Mouse (Mus musculus) ovary, postnatal 14 days (tissue): ENCODE data around the gene Trmt10b.
A peak's percentile ranks its signal among the peaks of the same experiment; 100 is the strongest.

ENCODE experiments used
- DNase-seq: peaks from one replicate; pipeline ENCODE4 v3.0.0; 2022; ENCODE audit warnings: low spot score

The Trmt10b gene

DNA sequence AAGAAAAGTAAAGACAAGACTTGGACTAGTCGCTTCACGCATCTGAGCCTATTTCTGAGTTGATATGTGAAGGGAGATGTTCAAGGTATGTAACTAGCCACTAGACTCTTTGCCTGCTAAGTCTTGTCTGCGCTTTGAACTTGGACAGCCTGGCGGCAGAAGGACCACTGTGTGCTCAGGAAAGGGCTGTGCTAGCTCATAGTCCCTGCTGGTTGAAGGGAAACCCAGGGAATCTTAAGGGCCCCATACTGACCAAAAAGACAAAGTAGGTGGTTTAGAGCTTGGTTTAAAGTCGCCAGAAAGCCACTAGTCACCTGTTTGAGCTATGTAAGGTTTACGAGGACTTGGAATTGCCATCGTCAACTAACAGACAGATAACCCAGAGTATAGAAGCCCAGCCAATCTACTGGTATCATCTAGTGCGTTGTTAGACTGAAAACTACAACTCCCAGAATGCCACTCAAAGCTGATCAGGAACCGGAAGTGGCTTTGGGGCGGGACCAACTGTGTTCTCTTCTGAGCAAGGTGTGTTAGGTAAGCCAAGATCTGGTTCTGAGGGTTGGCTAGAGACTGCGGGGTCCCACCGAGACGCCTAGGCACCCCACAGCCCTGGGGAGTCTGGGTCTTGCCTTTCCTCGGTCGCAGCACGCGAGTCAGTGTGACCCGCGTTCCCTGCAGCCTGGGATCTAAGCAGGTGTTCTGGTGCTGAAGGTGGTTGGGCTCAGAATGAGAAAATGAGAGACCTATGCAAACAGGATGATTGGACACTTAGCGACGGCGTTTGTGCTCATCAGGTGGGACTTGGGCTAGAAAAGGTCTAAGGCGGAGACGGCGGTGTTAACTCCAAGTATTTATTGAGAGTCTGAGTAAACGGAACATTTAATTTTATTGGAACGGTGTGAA lies at the start of gene Trmt10b:
Gene Trmt10b, plus strand, starts transcription at position 466 of the 903 bp plus-strand sequence.
- peak; percentile 38 for DNase-seq

DNA sequence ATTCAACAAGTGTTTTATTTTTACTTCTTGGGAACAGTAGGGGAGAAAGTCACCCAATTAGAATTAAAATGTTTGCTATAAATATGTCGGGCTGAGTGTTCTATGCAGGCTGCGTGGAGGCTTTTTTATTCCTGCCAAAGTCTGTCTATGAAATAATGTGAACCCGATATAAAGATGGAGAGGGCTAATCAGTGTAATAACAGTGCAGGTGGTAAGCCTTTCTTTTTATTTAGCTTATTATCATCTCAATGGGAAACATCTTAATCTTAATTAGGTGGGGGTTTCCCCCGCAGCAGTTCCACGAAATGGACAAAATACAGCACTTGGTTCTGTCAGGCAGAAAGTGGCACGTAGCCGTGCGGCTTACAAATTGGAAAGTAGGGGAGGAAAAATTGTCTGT lies 45.7 kb upstream of the Trmt10b start:
- DNase-seq: no peak

DNA sequence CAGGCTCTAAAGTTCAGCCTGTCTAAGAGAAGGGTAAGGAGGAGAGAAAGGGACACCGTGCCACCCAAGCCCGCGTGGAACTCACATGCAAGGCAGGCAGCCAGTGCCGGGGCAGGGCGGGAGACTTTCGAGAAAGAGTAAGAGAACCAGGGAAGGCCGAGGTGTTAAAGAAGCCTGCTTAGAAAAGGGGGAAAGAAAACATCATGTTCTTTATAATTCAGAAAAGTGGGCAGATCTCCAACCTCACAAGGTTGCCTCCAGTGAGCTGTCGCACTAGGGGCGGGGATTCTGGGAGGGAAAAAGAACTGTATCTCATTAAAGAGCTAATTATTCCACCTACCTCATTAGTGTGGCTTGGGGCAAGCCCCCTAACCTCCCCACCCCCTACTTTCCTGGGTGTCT lies 44.1 kb upstream of the Trmt10b start:
- DNase-seq: no peak

DNA sequence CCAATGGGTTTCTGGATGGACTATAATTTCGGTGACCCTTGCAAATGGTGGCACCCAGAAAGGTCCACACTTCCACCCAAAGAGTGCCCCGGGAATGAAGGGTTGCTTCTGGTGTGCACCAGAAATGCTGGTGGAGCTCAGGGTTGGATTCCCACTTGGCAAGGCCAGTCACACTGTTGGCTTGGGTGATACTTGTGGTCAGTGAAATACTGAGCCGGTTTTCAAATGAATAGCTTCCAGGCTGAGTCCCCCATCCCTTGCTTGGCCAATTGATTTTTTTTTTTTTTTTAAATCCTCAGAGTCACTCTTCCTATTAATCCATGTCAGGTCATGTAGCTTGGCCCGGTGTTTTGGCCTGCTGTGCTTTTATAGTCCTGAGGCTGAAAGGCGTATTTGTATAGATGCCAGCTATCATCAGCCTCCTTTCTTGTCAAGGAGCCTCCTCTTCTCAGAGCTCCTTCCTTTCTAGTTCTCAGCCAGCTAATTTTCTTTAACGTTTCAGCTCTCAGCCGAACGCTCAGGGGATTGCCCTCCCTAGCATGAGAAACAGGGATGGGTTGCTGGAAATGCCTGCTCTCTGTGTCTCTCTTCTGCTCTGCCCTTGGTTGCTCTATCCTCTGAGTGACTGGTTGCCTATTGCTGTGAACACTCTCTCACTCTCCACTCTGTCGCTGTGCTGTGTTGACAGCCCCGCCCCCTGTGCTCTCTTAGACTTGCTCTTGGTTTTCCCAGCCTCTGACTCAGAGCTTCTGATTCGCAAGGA lies 42.9 kb upstream of the Trmt10b start:
- no peak for DNase-seq

DNA sequence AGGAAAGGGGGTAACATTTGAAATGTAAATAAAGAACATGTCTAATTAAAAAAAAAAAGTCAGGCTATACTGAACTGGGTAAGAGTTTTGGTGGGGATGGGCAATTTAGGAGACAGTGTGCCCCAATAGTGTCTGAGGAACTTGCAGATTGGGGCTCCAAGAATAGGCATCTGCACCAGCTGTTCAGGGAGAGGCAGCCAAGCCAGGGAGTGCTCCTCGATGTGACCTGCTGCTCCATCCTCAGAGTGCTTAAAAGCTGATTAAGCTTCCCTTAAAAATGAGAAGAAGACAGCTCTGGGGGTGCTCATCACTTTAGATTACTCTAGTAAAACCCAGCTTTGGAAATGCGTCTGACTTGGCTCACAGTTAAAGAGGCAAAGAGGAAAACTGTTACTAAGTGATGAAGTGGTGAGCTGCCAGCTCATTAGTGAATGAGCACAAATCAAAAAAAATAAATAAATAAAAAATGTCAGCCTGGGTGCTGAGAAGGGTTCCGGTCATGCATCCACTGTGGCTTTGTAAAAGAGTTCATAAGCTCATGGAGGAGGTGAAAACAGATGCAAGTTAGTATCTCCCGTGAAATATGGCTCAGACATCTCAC lies 37.6 kb upstream of the Trmt10b start:
- DNase-seq: no peak

DNA sequence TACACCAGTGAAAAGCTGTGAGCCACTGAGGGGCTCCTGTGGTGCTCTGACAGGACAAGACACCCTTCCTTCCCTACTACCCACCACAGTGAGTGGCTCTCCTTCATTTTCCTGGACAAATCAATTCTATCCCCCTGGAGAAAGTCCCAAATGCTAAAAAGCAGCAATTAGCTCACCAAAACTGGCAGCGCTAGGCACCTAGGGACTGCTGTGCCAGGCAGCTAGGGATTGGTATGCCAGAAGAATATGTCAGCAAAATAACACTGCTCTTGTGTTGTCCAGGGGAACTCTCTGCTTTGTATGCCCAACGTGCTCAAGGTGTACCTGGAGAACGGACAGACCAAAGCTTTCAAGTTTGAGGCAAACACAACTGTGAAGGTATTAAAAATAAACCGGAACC lies 35.4 kb upstream of the Trmt10b start:
- no peak for DNase-seq

DNA sequence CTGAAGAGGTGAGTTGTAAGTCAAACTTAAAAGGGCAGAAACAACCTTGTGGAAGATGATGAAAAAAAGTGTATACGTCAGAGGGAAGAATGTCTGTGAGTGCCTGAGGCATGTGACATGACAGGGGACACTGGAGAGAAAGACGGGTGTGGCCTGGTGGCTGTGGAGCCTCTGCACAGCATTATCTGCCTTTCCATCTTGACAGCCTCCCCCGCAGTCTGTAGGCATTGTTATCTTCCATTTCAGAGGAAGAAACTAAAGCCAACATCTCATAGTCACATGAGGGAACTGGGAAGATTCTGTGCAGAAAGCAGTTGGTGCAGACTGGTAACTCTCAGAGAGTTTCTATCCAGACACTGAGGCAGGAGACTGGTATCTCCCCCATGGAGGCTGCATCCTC lies 29.0 kb upstream of the Trmt10b start:
- DNase-seq: no peak

DNA sequence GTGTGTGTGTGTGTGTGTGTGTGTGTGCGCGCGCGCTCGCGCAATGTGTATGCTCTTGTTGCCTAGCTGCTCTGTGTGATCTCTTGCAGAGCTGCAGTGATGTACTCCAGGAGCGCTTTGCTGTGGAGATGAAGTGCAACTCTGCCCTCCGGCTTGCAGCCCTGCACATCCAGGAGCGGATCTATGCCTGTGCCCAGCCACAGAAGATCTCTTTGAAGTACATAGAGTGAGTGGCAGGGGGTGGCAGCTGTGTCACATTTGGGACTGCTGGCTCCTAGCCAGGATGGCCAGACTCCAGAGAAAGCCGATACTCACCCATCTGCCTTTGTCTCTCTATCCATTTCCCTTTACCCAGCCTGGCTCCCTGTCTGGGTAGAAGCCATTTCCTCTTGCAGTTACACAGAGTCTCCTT lies 25.9 kb upstream of the Trmt10b start:
- no peak for DNase-seq

DNA sequence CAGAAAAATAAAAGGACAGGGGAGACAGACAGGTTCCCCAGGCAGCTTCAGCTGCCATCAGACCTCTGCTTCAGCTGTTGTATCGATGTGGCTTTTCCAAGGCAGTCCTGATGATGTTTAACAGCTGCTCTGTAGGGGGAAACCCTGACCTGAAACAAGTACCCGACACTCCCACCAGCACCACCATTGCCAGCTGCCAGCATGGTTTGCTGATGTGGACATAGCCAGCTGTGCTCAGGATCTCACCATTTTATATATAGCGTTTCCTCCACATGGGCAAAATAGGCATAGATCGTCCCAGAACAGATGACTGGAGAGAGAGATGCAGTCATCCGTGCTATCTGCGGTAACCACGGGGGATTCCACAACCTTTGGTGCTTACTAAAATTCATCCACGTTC lies 21.2 kb upstream of the Trmt10b start:
- no peak for DNase-seq

DNA sequence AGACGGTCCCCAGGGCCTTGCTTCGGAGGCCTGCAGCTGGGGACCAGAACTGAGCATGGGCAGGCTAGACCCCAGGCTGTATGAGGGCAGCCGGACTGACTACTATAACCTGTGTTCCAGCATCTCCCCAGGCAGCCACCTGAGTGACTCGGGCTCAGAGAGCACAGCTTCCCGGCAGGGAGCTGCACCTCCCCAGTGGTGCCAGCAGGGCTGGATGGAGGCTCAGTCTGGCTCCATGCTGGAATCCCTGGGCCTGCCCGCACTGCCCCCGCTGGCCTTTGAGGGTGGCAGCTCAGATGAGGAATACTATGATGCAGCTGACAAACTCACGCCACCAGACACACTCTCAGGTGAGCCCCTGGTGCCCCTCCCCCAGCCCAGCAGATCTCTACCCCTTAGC lies 17.6 kb upstream of the Trmt10b start:
- no peak for DNase-seq

DNA sequence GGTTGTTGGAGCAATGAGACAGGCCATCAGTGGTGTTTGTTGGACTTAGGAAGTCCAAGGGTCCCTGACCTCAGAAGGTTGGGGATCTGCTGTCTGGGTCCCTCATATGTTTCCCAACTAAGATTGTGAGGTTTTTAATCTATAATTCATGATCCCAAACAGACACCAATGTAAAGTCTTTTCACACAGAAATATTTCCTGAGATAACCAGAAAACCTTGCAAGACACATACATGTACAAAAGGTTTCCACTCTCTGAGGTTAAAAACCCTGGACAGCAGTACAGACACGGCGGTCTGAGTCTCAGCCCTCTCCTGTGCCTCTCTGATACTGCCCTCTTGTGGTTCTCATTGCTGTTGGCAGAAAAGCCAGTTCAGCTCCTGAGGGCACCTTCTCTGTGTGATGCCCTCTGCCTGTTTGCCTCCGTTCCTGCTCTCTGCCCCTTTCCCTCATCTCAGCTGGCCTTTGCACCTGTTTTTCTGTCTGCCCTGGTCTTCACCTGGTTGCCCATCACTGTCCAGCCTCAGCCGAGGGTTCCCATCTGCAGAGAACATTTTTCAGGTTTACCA lies 16.9 kb upstream of the Trmt10b start:
- DNase-seq: peak; percentile 61

DNA sequence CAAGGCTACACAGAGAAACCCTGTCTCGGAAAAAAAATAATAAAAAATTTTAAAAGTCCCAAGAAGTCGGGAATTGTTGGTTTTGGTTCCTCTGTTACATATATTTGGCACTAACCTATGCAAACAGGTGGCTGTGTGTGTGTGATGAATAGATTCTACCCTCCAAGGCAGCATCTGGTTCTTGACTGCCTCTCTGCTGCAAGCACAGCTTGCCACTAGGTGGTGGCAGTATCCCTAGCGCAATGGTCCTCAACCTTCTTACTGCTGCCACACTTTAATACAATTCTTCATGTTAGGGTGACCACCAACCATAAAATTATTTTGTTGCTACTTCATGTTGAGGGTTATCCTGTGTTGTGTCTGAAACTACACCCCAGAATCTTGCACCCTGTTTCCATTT lies 10.6 kb upstream of the Trmt10b start:
- no peak for DNase-seq

DNA sequence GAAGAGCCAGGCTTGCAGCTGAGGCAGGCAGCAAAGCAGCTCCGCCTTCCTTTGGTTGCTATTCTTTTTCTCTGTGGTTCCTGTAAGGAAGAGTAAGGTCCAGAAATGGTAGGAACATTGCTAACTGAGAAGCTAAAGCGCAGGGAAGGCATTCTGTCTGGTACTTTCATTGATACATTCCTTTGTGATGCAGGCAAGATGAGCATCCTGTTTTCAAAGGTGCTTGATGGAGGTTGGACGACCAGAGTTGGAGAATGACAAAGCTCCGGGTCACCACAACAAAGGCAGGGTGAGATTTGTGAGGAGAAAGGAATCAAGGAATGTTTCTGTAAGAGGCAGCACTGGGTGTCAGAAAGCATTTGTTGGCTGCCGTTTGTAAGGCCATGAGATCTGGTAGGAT lies 9.0 kb upstream of the Trmt10b start:
- no peak for DNase-seq

DNA sequence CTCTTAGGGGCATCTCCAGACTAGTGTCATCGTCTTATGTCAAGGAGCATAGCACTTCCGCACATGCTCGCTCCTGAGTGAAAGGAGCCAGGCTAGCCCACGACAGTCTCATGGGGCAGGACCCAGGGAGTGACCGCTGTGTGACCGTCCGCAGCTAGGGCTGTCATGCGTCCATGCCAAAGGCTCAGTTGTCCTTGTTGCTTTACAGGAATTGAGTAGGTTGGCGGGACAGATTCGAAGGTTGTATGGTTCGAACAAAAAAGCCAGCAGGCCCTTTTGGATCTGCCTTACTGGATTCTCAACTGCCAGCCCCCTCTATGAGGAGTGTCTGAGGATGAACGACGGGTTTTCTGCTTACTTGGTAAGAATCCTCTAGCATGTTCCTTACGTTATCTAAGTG lies 8.6 kb downstream of the Trmt10b start:
- no peak for DNase-seq

DNA sequence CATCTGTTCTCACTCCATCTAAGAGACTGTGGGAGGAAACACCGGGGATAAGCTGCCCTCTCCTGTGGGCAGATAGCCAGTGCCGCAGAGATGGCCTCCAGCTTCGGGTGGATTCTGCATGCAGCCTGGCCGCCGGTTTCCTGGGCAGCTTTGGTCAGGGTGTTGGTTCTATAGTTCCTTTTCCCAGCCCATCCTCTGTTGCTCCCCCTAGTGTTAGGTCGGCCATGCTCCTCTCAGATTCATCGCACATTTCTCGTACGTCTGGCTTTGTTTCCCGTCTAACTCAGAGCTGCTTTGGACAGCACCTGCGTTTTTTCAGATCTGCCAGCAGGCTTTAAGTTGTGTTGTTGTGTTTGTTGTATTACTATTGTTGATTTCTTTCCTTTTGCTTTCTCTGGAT lies 11.1 kb downstream of the Trmt10b start:
- no peak for DNase-seq

DNA sequence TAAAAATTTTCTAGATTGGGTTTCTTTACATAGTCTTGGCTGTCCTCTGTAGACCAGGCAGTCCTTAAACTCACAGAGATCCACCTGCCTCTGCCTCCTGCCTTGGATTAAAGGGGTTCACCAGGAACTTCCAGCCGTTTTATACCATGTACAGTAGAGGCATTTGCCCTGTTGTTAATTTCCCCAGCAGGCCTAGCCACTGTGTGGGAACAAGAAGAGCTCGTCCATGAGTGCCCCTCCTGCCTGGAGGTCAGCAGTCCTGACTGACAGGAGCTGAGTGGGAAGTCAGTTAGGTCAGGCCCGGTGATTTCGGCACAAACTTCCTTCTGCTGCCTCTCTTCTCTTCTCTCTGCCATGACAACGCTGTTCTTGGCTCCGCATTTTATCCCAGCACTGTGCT lies 11.7 kb downstream of the Trmt10b start:
- no peak for DNase-seq

DNA sequence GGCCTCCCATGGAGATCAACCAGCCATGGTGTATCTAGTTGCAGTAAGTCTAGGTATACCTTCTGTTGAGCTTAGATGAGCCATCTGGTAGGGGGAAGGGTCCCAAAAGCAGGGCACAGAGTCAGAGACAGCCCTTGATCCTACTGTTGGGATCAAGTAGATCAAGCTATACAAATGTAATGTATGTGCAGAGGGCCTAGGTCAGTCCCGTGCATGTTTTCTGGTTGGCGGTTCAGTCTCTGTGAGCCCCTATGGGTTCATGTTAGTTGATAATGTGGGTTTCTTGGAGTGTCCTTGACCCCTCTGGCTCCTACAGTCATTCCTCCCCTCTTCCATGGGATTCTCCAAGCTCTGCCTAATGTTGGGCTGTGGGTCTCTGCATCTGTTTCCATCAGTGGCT lies 14.1 kb downstream of the Trmt10b start:
- no peak for DNase-seq

DNA sequence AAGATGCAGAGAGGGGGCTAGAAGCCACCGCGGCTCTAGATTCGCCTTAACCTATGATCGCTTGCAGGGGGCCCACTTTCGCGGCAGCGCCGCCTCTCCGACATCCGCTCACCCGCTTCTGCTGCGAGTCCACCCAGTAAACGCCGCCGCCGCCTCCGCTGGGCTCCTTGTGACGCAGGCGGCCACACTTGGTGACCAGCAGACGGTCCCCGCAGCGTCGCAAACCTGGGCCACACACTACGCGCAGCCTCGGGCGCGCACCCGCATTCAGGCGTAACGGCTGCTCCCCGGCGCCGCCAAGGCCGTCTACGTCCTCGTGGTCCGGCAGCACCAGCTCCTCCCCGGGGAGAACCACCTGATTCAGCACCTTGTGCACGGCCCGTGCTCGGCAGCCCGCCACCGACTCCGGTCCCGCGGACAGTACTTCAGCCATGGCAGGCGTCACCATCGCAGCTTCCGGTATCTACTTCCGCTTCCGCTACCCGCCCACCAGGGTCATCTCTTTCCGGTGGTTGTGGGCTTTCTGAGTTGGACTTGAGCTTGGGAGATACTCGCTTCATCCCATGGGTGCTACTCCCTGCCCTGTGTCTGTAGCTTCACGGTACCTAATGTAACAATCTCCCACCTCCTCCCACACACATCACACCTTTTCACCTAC lies 23.4 kb downstream of the Trmt10b start:
- peak; percentile 69 for DNase-seq

DNA sequence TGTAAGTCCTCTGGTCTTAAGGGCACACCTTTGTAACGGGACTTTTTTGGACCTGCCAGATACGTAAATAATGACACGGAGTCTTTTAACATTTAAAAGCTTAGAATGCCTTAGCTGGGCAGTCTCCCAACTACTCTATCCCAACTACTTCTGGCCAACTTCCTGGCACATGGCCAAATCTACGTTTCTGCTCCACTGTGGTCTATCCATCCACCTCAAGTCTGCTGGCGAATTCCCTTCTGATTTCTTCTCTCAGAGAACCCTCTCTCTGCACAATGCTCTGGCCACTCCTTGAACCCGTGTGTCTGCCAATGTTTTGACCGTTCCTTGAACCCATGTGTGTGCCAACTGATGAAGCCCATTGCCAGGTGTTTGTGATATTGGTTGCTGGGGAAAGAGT lies 34.2 kb downstream of the Trmt10b start:
- peak; percentile 34 for DNase-seq

DNA sequence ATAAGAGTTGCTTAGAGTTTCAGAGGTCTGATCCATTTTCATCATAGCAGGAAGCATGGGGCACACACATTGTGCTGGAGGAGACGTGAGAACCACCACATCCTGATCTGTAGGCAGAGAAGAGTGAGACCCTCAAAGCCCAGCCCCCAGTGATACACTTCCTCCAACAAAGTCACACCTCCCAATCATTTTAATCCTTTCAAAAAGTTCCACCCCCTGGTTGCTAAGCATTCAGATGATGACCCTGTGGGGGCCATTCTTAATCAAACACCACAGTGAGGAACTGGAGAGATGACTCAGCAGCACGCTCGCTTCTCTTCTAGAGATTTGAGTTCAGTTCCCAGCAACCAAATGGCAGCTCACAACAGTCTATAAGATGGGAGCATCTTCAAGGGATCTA lies 35.5 kb downstream of the Trmt10b start:
- no peak for DNase-seq

DNA sequence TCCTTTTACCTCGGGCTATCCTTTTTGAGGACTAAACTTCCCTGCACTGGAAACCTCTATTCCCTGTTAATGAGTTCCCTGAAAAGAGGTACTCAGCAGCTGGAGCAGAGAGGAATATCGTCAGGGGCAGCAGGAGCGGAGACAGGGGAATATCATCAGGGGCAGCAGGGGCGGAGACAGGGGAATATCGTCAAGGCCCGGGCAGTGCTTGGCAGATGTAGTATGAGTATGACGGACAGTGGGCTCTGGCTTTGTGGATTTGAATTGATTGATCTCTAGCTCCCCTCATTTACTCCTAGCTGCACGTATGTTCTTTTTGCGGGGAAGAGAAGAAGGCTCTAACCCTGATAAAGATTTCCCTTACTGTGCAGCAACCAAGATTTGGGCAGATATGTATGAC lies 44.3 kb downstream of the Trmt10b start:
- no peak for DNase-seq

DNA sequence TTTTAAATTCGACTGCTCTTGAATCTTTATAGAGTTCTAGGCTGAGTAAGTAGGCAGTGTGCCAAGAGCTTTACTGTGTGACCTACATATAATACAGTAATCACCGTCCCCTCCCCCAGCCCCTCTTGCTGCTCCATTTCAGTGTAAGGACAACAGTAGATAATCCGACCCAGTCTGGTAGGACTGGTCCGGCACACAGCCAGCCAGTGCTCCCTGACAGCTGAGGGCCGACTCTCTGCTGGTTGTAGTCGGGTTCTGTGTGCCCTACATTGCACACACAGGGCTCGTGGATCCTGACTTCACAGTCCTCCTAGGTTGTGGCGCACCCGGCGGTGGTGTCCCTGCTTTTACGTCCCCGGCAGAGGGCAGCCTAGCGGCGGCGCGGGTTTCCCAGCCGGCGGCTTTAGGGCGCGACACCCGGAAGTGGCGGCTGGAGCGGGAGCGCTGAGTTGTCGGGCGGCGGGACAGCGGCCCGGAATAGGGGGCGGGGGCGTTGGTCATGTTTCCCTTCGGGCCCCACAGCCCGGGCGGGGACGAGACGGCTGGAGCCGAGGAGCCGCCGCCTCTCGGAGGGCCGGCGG lies 44.8 kb downstream of the Trmt10b start, which contains the start of gene Dcaf10:
Gene Dcaf10, plus strand, starts transcription at position 433 of the 581 bp plus-strand sequence.
- peak; percentile 97 for DNase-seq
